Mouse (Mus musculus) liver, embryonic 16.5 days (tissue): ENCODE data around the gene Cage1. TPM values are rescaled to one million over a fixed set of nuclear protein-coding genes. Genes with fewer than 3 reads are reported as not detected.

Experiments used
- ATAC-seq: fragments of 200-750 bp; cut with Nextera tagmentation; 2 replicates; pipeline ENCODE4 v1.8.0; 2017; ENCODE audit warnings: low read depth, mild to moderate bottlenecking, moderate number of reproducible peaks, moderate library complexity
- H3K27ac ChIP-seq: fragments of 300-500 bp; sonication (generic); 2 replicates; pipeline ENCODE4 v1.5.1; 2014; ENCODE audit warnings: mild to moderate bottlenecking, low read length
- H3K27me3 ChIP-seq: fragments of 300-500 bp; sonication (generic); 2 replicates; pipeline ENCODE4 v1.6.1; 2014; ENCODE audit warnings: low read depth, low read length, mixed read lengths; ENCODE audit not compliant: control insufficient read depth, insufficient read depth
- H3K36me3 ChIP-seq: fragments of 300-500 bp; sonication (generic); 2 replicates; pipeline ENCODE4 v1.6.1; 2014; ENCODE audit warnings: mild to moderate bottlenecking; ENCODE audit not compliant: control insufficient read depth, insufficient read depth
- H3K4me1 ChIP-seq: fragments of 300-500 bp; sonication (generic); 2 replicates; pipeline ENCODE4 v1.6.1; 2014; ENCODE audit warnings: low read depth, low read length, mixed read lengths; ENCODE audit not compliant: control insufficient read depth
- H3K4me2 ChIP-seq: fragments of 300-500 bp; sonication (generic); 2 replicates; pipeline ENCODE4 v1.6.1; 2014; ENCODE audit warnings: low read depth, low read length, mixed read lengths
- H3K4me3 ChIP-seq: fragments of 300-500 bp; sonication (generic); 2 replicates; pipeline ENCODE4 v1.5.1; 2014; ENCODE audit warnings: low read depth, mild to moderate bottlenecking, low read length
- H3K9ac ChIP-seq: fragments of 300-500 bp; sonication (generic); 2 replicates; pipeline ENCODE4 v1.6.1; 2014; ENCODE audit warnings: low read depth, low read length
- H3K9me3 ChIP-seq: fragments of 300-500 bp; sonication (generic); replicated peaks from 2 replicates; pipeline ENCODE4 v1.6.1; 2016; ENCODE audit warnings: low read length; ENCODE audit not compliant: control insufficient read depth
- WGBS: fragments of 180-500 bp; shearing (Covaris S2); extraction: QIAGEN DNeasy Blood & Tissue Kit; methylation state at CpG from one replicate; pipeline ENCODE4 v1.1.7; 2014; ENCODE audit not compliant: insufficient replicate concordance; 5-methylcytosine and 5-hydroxymethylcytosine counted together
- polyA plus RNA-seq: library from polyadenylated mRNA; unstranded; fragments of >200 nt; fragmentation: Nextera tagmentation; extraction: Ambion mirVana; gene quantifications from 2 replicates; pipeline ENCODE4 v1.2.1, GENCODE M21; 2015

The Cage1 gene
- polyA plus RNA-seq, 1 experiment from 2014 or later = 0.25 TPM

- Histone ChIP-seq H3K9me3 (no peaks in the 10 kb centered on the region), H3K27ac (no peak overlapping the region), H3K36me3 (peaks cover 33% of the 10 kb centered on the region), H3K4me2 (no peak overlapping the region), H3K27me3 (no peaks in the 10 kb centered on the region), H3K4me1 (peaks cover 2% of the 10 kb centered on the region; the same call in 1 of the 2 replicates), H3K9ac (no peak overlapping the region), H3K4me3 (no peak overlapping the region)
- ATAC-seq = no peak
- 75% methylated on average over 5 of the region's 5 CpGs for WGBS
Observed at GRCm38 (mm10) chr13:37974731-37975130, 62.1 kb downstream of the Cage1 start.

GRCm38 (mm10) chr13:37974036-37974435 lies 62.8 kb downstream of the Cage1 start:
- H3K9ac ChIP-seq = no peak overlapping the region
- peaks cover 26% of the 10 kb centered on the region for H3K36me3 ChIP-seq
- no peak overlapping the region for H3K27ac ChIP-seq
- H3K4me1 ChIP-seq = peaks cover 2% of the 10 kb centered on the region; the same call in 1 of the 2 replicates
- no peak overlapping the region for H3K4me3 ChIP-seq
- WGBS = 78% methylated on average over 6 of the region's 6 CpGs
- no peak overlapping the region for H3K4me2 ChIP-seq
- no peaks in the 10 kb centered on the region for H3K27me3 ChIP-seq
- ATAC-seq = peak; percentile 41
- H3K9me3 ChIP-seq = no peaks in the 10 kb centered on the region

GRCm38 (mm10) chr13:37970887-37971530 lies 65.9 kb downstream of the Cage1 start:
- H3K27me3 ChIP-seq = no peaks in the 10 kb centered on the region
- peak; percentile 45 for ATAC-seq
- WGBS = 67% methylated on average over 11 of the region's 11 CpGs
- no peak overlapping the region for H3K4me2 ChIP-seq
- H3K4me1 ChIP-seq = peaks cover 11% of the 10 kb centered on the region
- H3K9me3 ChIP-seq = no peaks in the 10 kb centered on the region
- H3K4me3 ChIP-seq = no peak overlapping the region
- H3K27ac ChIP-seq = no peak overlapping the region
- no peak overlapping the region for H3K9ac ChIP-seq
- peaks cover 3% of the 10 kb centered on the region for H3K36me3 ChIP-seq

GRCm38 (mm10) chr13:37969988-37970387 lies 66.9 kb downstream of the Cage1 start:
- Histone ChIP-seq H3K4me1 (peaks cover 21% of the 10 kb centered on the region), H3K27me3 (no peaks in the 10 kb centered on the region), H3K9me3 (no peaks in the 10 kb centered on the region), H3K9ac (no peak overlapping the region), H3K4me2 (no peak overlapping the region), H3K27ac (no peak overlapping the region), H3K36me3 (no peaks in the 10 kb centered on the region), H3K4me3 (no peak overlapping the region)
- WGBS = 58% methylated on average over 8 of the region's 8 CpGs
- ATAC-seq = no peak

- Histone ChIP-seq H3K4me1 (peaks cover 28% of the 10 kb centered on the region), H3K4me2 (no peak overlapping the region), H3K4me3 (no peak overlapping the region), H3K9me3 (no peaks in the 10 kb centered on the region), H3K36me3 (no peaks in the 10 kb centered on the region), H3K27me3 (no peaks in the 10 kb centered on the region), H3K27ac (no peak overlapping the region), H3K9ac (no peak overlapping the region)
- 8% methylated on average over 14 of the region's 14 CpGs for WGBS
- ATAC-seq = no peak
Observed at GRCm38 (mm10) chr13:37969337-37969736, 67.5 kb downstream of the Cage1 start.

- H3K4me1 ChIP-seq = peaks cover 35% of the 10 kb centered on the region
- WGBS = 75% methylated on average over 10 of the region's 10 CpGs
- ATAC-seq = no peak
- no peak overlapping the region for H3K4me2 ChIP-seq
- no peaks in the 10 kb centered on the region for H3K36me3 ChIP-seq
- H3K9me3 ChIP-seq = no peaks in the 10 kb centered on the region
- H3K27me3 ChIP-seq = no peaks in the 10 kb centered on the region
- no peak overlapping the region for H3K27ac ChIP-seq
- no peak overlapping the region for H3K4me3 ChIP-seq
- no peak overlapping the region for H3K9ac ChIP-seq
Observed at GRCm38 (mm10) chr13:37967565-37967964, 69.3 kb downstream of the Cage1 start.

- Histone ChIP-seq H3K36me3 (no peaks in the 10 kb centered on the region), H3K9me3 (no peaks in the 10 kb centered on the region), H3K4me3 (no peak overlapping the region), H3K4me1 (peaks cover 35% of the 10 kb centered on the region), H3K27ac (no peak overlapping the region), H3K4me2 (no peak overlapping the region), H3K9ac (no peak overlapping the region), H3K27me3 (no peaks in the 10 kb centered on the region)
- ATAC-seq = no peak
- WGBS = 67% methylated on average over 12 of the region's 12 CpGs
Observed at GRCm38 (mm10) chr13:37967052-37967437, 69.8 kb downstream of the Cage1 start.

GRCm38 (mm10) chr13:37966256-37967051 lies 70.4 kb downstream of the Cage1 start:
- Histone ChIP-seq H3K27me3 (no peaks in the 10 kb centered on the region), H3K9me3 (no peaks in the 10 kb centered on the region), H3K36me3 (no peaks in the 10 kb centered on the region), H3K4me3 (no peak overlapping the region), H3K4me1 (peaks cover 35% of the 10 kb centered on the region), H3K9ac (no peak overlapping the region), H3K27ac (no peak overlapping the region), H3K4me2 (no peak overlapping the region)
- ATAC-seq = no peak
- 73% methylated on average over 15 of the region's 15 CpGs for WGBS
